Mouse (Mus musculus) cerebellum, postnatal 10 days (tissue): ENCODE data around the gene Spon1.

Experiments
- DNase-seq, 2 experiments: peaks; one replicate each; pipeline ENCODE4 v3.0.0; 2021; ENCODE audit warnings: mixed read lengths in 2 of 2

Spon1 gene

DNA sequence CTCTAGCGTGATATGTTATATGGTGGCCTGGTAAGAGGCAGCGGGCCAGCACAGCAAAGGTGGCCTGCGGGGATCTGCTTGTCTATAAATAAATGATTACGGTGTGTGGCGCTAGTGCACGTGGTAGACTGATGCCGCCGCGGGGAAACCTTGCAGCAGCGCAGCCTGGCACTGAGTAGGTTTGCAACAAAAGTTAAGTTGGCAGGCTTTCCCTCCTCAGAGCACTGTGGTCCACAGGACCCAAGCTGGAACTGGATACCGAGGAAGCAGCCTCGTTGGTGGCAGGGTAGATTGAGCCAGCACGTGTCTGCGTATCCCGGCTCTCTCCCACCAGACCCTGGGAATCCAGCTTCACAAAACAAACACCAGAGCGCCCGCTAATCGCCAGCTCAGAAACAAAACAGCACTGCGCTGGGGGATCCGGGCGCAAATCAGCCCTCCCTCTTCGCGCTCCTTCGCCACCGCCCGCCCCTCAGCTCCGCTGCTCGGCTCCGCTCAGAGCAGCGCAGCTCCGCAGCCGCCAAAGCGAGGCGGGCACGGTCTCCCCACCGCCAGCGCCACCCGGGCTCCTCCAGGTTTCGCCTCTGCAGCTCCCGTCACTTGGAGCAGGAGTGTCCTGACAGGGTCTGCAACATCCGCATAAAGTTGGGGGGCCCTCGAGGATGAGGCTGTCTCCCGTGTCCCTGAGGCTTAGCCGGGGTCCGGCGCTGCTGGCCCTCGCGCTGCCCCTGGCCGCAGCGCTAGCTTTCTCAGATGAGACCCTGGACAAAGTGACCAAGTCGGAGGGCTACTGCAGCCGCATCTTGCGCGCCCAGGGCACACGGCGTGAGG is at the start of gene Spon1:
TSS of gene Spon1 (plus strand) at position 332 of the 831 bp plus-strand sequence.
- DNase-seq, result peak; percentile 81 to 82

DNA sequence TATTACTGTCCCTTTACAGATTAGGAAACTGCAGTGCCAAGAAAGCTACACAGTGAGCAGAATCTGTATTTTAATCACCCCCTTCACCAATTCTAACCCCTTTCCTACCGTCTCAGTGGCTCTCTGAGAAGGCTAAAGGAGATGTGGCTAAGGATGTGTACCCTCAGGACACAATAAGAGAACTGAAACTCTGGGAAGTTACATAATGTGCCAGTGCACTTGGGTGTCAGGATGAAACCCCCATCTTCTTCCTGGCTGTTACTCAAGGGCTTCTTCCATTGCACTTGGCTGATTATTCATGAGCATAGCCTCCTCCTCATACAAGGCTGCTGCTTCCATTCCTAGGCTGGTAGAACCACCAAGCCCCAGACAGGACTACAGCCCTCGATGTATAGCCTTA is 43.8 kb upstream of the Spon1 start:
- no peak for DNase-seq

DNA sequence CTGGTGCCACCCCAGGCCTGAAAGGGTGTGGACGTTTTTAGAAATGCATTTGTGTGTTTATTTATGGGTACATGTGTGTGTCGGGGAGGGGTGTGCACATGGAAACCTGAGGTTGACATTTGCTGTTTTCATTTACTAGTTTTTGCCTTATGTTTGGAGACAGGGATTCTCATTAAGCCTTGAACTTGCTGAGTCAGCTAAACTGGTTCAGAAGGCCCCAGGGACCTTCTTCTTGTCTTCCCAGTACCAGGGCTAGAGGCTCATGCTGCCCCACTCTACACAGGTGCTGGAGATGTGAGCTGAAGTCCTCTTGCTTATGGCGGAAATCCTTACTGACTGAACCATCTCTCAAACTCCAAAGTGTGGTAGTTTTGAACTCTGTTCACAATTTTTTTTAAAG is 41.9 kb upstream of the Spon1 start:
- no peak for DNase-seq

DNA sequence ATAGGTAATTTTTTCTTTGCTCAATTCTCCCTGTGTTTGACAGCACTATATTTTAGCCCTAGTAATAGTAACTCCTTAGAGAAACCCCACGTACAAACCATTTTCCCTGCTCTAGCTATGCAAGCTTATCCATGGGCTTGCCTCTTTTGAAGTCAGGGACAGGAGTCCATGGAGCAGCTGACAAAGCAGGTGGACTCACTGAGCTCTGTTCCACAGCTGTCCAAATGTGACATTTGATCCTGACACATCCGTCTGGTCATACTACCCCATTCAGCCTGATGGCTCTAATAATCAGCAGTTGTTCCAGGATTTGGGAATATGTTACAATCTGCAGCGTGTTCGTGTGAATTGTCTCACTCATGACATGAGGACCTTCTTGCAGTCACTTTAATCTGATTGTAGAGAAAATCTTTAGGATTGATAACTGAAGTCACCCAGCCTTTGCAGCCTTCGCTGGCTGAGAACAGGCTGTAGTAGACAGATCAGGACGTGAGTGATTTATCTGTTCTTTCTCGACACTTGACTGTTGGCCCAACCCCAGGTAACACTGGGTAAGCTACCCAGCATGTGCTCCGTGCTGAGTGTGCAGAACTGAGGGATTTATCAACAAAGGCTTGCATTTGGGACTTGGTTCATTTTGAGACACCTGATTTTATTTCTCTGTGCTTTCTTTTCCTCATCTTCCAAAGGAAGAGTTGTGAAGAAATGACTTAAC is 37.6 kb upstream of the Spon1 start:
- no peak for DNase-seq

DNA sequence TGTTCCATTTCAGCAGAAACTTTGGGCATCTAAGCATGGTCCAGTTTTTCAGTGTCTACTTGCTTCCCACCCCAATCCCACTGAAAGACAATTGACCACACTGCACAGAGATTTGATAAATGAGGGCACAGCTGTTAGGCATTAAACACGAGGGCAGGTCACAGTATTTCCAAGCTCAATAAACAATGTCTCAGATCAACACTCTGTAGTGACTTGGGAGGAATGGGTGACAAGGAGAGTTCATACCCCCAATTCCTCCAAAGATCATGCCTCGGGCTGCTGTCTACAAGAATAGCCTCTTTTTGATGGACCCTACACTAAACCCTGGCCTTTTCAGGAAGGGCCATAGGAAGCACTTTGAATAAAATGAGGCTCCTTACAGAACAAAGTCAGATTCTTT is 36.9 kb upstream of the Spon1 start:
- DNase-seq, result no peak

DNA sequence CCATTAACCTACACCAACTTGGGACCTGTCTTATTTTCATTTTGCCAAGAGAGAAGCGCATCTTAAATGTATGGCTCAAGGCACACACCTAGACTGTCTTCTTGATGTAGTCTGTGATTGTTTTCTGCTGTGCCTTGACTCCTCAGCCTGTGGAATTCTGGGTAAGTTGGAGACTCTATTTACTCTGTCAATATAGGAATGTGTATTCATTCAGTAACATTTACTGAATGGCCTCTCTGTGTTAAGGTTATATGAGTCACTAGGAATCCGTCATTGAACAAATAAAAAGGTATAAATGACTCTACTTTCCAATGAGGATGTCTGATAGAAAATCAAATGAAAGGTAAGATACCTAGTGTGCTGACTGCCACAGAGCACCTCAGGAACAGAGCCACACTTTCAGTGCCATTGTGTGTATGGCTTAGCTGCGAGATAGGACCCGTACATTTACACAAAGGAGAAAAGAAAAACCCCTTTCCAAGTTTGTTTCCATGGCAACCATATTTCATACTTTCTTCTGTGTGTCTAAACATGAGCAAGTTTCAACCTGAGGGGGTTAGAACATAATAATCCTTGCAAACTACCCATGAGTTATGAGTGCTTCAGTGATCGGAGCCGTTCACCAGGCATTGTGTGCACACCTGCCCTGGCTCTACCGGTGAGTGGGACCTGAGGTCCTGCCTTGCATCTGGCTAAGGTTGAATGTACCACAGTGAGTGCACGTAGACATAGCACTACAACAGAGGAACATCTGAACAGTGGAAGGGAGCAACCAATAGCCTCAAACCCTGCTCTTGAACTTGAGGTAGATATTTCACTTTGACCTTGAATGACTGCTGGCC is 35.2 kb upstream of the Spon1 start:
- DNase-seq, result no peak

DNA sequence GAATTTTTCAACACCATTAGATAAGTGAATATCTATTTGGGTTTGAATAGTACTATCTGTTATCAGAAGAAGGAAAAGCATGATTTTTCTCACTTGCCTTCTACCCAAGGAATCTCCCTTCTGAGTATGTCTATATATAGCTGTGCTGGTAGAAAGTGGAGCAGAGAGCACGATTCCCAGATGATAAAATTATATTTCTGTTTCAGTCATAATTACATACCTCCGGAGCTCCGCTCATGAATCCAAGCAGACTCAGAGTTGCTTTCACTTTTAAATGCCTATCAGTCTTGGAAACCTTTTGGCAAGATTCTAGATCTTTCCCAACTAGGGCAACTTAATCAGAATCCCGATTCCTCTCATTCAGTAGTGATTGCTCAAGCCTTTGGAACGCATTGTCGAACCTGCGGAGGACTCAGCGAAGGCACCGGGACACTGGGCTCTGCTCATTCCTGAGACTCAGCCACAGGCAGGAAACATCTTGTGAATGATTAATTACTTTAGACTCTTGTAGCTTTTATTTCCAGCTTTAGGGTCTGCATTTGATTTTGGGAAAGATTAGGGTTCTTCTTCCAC is 27.9 kb upstream of the Spon1 start:
- DNase-seq, result no peak

DNA sequence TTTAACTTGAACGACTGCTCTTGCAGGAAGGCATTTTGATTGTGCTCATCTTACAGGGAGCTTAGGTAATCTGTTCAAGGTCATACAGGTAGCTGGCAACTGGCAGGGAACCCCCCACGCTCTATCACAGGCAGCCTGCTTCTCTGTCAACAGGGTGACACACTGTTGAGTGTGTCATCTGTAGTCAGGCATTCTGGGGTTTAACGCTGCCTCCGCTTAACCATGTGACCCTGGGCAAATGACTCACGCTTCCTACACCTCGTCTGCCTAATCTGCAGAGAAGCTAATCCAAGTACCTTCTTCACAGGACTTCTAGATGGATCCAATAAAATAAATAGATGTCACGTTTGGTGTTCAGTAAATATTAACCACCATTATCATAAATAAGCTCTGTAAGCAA is 26.6 kb upstream of the Spon1 start:
- no peak for DNase-seq

DNA sequence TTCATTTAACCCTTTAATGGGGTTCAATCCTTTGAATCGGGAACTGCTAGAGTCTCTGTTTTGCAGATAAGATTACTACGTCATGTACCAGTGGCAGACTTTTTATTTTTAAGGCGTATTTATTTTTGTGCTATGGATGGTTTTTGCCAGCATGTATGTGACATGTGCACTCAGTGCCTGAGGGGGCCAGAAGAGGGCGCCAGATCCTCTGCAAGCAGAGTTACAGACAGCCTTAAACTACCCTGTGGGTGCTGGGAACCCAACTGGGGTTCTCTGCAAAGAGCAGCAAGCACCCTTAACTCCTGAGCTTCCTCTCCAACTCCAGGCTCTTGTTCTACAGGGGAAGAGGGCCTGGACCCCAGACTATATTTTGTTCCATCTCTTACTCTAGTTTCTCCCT is 23.2 kb upstream of the Spon1 start:
- DNase-seq, result peak in 1 of 2 experiments; percentile 20

DNA sequence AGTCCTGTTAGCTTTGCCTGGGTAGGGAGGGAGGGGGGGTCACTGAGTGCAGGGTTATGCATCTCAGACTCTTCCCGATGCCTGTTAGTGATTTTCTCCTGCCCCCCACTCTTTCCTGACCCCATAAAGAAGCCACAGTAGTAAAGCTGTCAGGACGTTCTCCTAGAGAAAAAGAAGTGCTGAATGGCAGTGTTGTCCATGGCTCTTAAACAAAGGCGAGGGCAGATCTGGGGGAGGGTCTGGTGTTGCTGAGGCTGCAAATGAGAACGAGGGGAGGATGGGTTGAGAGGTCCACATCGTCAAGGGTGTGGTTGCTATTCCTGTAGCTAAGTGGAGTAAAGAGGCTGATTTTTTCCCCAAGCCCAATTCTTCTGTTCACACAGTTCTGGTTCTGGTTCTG is 21.8 kb upstream of the Spon1 start:
- no peak for DNase-seq

DNA sequence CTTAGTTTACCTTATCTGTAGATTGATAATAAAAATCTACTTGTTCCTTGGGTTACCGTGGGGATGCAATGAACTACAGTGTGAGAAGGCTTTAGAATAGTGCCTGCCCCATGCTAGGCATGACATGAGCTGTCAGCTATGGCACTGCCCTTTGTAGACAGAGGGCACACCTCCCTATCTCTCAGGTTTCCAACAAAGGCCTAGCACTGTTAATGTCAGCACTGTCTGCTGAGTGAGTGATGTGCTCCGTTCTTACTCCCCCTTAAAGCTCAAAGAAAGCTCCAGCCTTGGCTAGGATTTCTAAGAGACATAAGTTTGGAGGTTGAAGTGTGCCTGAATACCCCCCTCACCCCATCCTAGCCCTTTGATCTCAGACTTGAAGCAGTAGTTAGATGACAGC is 9.2 kb upstream of the Spon1 start:
- DNase-seq, result no peak

DNA sequence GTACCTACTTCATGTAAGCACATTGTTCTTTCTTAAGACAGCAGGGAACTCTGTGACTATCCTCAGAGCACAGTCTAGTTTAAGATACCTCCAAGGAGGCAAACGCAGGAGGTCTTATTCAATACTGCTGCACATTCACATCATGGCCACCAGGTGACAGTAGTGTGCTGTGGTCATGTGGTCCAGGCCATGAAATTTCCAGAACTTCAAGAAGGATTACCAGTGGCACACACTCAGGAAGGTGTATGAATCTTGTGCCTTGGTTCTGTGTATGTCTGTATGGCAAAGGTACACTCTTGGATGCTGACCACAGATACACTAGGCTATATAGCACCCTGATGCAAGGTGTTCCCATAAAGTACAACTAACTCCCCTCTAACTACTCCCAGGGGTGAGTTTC is 6.6 kb upstream of the Spon1 start:
- peak; percentile 72 to 77 for DNase-seq

DNA sequence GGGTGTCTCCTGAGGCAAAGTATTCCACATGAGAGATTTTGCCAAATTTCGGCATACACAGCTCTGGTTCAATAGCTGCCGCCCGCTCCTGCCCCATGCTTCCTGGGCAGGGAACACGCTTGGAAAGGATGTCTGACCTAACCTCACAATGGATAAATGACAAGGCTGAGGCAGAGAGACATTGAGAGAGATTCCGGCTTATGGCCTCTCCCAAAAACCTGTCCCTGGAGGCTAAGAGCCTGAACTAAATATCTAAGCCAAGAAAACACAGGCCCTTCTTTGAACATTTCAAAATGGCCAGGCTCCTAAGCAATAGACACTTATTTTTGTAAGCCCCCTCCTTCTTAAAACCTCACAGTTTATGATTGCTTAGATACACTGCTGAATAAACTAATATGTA is 665 bp upstream of the Spon1 start:
- DNase-seq, result no peak

DNA sequence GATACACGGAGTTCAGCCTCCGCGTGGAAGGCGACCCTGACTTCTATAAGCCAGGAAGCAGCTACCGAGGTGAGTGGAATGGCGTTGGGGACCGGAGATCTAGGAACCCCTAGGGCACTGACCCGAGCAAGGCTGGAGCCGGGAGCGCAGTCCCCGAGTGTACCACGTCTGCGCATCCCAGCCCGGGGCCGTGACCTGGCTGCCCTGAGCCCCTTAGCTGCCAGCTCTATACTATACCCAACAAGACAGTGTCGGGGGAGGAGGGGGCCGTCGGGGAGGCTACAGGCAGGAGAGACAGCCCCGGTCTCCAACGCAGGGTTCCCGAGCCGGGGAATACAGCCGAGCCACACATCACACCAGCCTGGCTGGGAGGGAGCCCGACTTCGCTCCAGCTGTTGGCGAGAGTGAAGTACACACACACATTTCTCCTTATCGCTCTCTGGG is 722 bp downstream of the Spon1 start:
- DNase-seq, result peak; percentile 58 to 68

DNA sequence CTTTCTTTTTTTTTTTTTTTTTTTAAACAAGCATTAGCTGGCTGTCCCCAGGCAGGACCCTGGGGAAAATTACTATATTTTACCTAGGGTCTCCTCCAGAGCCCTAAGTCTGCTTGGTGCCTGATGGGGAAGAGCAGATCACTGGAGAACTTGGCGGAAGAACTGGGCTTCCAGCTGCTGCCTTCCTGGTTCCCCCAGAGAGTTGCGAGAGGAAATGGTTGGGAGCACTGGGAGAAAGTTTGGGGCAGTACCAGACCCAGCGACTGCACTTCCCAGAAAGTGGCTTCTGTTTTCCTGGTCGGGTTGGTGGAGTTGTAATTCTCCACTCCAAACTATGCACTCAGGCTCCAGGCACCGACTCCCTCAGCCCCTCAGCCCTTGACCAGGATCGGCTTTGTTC is 1.7 kb downstream of the Spon1 start:
- no peak for DNase-seq

DNA sequence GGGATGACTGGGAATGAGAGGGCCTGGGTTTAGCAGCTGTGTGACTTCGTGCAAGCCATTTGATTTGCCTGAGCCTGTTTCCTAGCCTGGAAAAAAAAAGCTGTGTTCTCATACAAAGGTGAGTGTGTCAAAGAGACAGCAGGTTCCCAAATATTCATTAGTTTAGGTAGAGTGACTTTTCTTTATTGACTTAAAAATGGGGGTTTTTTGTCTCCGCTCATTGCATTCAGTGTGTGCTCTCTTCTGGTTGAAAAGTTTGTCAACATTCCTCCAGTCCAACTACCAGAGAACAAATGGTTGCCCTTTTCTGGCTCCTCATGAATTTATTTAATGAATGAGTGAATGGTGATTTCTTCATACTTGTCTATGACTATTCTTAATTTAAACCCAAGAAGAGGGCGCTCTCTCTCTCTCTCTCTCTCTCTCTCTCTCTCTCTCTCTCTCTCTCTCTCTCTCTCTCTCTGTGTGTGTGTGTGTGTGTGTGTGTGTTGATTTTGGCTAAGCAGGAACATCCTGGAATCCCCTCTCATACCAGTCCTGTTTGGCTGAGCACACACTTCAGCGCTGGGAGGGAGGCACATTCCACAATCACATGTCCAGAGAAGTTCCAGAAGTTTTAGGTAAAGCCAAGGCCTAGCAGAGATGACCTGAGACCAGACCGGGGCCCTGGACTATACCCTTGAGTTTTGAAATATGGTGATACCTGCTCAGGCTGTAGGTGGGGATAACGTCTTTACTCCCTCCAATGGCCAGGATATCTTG is 2.6 kb downstream of the Spon1 start:
- no peak for DNase-seq

DNA sequence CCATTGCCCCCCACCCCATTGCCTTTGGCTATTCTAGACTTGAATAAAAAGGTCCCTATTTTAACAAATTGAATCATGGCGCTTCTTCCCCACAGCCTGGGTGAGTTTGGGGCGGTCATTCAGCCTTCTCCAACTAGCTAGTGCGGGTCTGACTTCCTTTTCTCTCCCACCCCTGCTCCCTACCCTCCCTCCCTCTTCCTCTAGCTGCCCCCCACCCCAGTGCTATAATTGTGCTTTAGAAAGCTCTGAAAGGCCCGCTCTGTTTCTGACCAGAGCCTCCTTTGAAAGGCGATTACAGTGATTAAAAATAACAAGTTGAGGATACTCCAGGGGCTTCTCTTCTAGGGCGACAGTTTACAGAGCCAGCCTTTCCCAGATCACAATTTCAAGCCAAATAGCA is 3.5 kb downstream of the Spon1 start:
- no peak for DNase-seq

DNA sequence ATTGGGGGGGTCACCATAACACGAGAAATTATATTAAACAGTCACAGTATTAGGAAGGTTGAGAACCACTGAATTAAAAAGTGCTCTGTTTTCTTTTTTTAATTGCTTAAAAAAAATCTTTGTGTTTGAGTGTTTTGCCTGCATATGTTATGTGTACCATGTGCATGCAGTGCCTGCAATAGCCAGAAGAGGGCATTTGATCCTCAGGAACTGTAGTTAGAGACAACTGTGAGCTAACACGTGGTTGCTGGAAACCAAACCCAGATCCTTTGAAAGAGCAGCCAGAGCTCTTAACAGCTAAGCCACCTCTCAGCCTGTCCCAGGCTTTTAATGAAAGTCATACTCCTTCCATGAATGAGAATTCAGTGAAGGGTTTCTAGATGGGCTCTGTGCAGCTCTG is 6.3 kb downstream of the Spon1 start:
- DNase-seq, result peak; percentile 42 to 56

DNA sequence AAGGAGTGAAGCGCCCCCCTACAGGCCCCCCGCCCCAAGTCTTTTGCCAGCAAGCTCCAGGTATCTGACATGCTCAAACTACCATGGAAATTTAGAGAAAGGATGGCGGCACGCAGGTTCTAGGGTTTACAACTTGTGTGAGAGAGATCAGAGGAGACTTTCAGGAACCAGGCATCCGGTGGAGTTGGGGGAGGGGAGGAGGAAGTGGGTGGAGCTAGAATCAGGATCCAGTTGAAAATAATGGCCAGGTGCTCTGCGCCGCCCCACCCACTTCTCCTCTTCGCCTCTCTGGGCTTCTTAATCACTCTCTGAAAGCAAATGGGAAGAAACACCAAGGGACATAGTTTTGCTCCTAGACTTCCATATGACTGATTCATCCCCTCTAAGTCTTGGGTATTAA is 7.6 kb downstream of the Spon1 start:
- DNase-seq, result peak in 1 of 2 experiments; percentile 27

DNA sequence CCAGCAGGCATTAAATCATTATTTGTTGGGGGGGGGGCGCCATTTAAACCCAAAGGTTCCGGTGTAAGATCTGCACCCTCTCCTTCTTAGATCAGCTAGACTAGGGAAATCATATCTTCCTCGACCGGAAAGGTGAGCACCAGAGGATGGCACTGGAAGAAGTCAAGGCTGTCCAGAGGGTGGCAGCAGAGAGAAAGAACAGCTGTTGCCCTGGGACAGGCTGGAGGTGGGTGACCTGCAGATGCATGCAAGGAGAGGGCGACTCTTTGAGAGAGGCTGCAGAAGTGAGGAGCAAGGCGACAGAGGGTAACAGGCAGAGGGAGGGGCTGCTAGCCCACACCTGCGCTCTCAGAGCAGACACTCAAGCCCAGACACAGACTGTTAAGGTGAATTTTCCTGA is 8.2 kb downstream of the Spon1 start:
- peak; percentile 83 for DNase-seq

DNA sequence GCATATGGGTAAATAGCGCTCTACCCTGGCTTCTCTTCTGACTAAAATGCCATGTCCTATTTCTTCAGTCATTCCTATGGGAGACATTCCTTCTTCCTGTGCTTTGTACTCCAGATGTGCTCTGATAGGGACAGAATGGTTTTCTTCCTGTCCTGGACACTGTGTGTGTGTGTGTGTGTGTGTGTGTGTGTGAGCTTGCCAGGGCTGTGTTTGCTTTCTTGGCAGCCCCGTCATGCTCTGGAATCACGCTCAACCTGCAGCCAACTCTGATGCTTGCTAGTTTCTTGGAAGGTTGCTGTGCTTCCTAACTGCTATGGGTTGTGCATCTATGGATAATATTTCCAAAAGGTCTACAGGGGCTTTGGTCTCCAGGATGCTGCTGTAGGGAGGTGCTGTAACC is 9.1 kb downstream of the Spon1 start:
- peak; percentile 57 to 64 for DNase-seq

DNA sequence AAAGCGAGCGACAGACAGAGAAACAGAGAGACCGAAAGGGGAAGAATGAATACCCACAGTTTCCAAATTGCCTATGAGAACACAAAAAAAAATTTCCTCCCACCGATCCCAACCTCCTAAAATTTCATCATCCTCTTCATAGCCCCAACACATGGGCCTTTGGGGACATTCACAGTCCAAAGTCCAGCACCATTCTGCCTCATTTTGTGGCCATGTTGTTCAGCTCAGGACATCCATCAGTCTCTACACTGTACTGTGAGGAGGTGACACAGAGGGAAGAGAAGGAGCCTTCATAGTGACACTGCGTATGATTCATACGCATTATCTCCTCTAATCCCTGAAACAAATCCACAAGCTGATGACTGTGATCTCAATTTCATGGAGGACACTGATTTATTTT is 12.7 kb downstream of the Spon1 start:
- DNase-seq, result no peak
